Mouse (Mus musculus) intestine, embryonic 16.5 days (tissue): ENCODE data around the gene Cnot3. TPM values are rescaled to one million over a fixed set of nuclear protein-coding genes. Genes with fewer than 3 reads are reported as not detected.
"Not testable (repeated sequence)": the region's sequence is repeated elsewhere in the genome, so short reads cannot be mapped to it uniquely, and the experiment has no call there.

Experiments used
- ATAC-seq: fragments of 200-750 bp; cut with Nextera tagmentation; 2 replicates; pipeline ENCODE4 v1.8.0; 2017; ENCODE audit warnings: moderate TSS enrichment, moderate library complexity
- H3K27ac ChIP-seq: fragments of 300-500 bp; sonication (generic); 2 replicates; pipeline ENCODE4 v1.5.1; 2014; ENCODE audit warnings: mild to moderate bottlenecking, low read length
- H3K27me3 ChIP-seq: fragments of 300-500 bp; sonication (generic); replicated peaks from 2 replicates; pipeline ENCODE4 v1.6.1; 2014; ENCODE audit warnings: low read length, control low read depth, mixed read lengths; ENCODE audit not compliant: control insufficient read depth, insufficient read depth
- H3K36me3 ChIP-seq: fragments of 300-500 bp; sonication (generic); 2 replicates; pipeline ENCODE4 v1.6.1; 2014; ENCODE audit warnings: low read length, control low read depth; ENCODE audit not compliant: control insufficient read depth, insufficient read depth
- H3K4me1 ChIP-seq: fragments of 300-500 bp; sonication (generic); 2 replicates; pipeline ENCODE4 v1.6.1; 2014; ENCODE audit warnings: low read length, control low read depth, mixed read lengths; ENCODE audit not compliant: control insufficient read depth, insufficient read depth
- H3K4me2 ChIP-seq: fragments of 300-500 bp; sonication (generic); 2 replicates; pipeline ENCODE4 v1.6.1; 2014; ENCODE audit warnings: low read depth, low read length, control low read depth
- H3K4me3 ChIP-seq: fragments of 300-500 bp; sonication (generic); 2 replicates; pipeline ENCODE4 v1.5.1; 2014; ENCODE audit warnings: mild to moderate bottlenecking, low read length
- H3K9ac ChIP-seq: fragments of 300-500 bp; sonication (generic); 2 replicates; pipeline ENCODE4 v1.6.1; 2014; ENCODE audit warnings: low read depth, low read length
- H3K9me3 ChIP-seq: fragments of 300-500 bp; sonication (generic); 2 replicates; pipeline ENCODE4 v1.6.1; 2016; ENCODE audit warnings: low read length, control low read depth; ENCODE audit not compliant: control insufficient read depth
- WGBS: fragments of 180-500 bp; shearing (Covaris S2); extraction: QIAGEN DNeasy Blood & Tissue Kit; methylation state at CpG from one replicate; pipeline ENCODE4 v1.1.7; 2014; 5-methylcytosine and 5-hydroxymethylcytosine counted together
- polyA plus RNA-seq: library from polyadenylated mRNA; unstranded; fragments of >200 nt; fragmentation: Nextera tagmentation; extraction: Ambion mirVana; gene quantifications from 2 replicates; pipeline ENCODE4 v1.2.1, GENCODE M21; 2015

Gene Cnot3
- polyA plus RNA-seq, 1 experiment from 2014 or later = 43.2 TPM

DNA sequence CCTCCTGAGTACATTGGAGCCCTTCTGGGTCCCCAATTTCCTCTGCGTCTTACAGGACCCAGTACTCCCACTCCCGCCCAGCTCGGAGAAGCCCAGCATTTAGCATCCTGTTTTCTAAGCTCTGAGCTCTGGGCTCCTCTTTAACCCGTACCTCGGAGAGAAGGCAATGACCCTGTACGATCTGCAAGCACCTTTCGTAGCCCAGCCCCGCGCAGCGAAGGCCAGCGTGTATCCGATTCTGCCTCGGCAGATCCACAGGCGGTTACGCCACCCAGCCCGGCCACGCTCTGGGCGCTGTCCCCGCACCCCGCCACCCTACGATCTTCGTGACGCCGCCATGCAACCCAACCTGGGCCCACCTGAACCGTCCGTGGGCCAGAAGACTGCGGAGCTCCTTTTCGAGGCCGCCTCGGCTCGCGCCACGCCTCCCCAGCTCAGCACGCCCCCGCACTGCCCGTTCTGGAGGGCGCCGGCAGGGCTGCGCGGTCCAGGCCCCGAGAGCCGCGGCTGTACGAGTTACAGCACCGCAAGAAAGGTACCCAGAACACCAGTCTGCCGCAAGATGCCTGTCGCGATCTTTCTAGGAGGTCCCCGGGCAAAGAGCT lies 47.4 kb downstream of the Cnot3 start, which contains the start of gene Tsen34:
Tsen34 (plus strand) TSS at position 482 of the 605 bp plus-strand sequence.
- under 1% methylated on average over 49 of the region's 49 CpGs for WGBS
- H3K36me3 ChIP-seq = no peaks in the 10 kb centered on the region
- H3K4me3 ChIP-seq = peak within 1 kb of the TSS; percentile 87
- H3K9ac ChIP-seq = peak within 1 kb of the TSS; percentile 95
- peaks cover 12% of the 10 kb centered on the region for H3K4me1 ChIP-seq
- H3K9me3 ChIP-seq = no peaks in the 10 kb centered on the region
- no peaks in the 10 kb centered on the region for H3K27me3 ChIP-seq
- ATAC-seq = no peak
- peak within 1 kb of the TSS; percentile 94 for H3K27ac ChIP-seq
- peak within 1 kb of the TSS; percentile 89 for H3K4me2 ChIP-seq

GRCm38 (mm10) chr7:3692987-3693808 lies 48.1 kb downstream of the Cnot3 start, which contains the start of gene Mboat7:
TSS of gene Mboat7 (minus strand) at chr7:3693523.
- ATAC-seq = peak; percentile 92
- Histone ChIP-seq H3K4me1 (peaks cover 12% of the 10 kb centered on the region), H3K9me3 (no peaks in the 10 kb centered on the region), H3K36me3 (no peaks in the 10 kb centered on the region; the same call in 1 of the 2 replicates), H3K4me3 (peak within 1 kb of the TSS; percentile 87), H3K9ac (peak within 1 kb of the TSS; percentile 95), H3K27me3 (no peaks in the 10 kb centered on the region), H3K4me2 (peak within 1 kb of the TSS; percentile 89), H3K27ac (peak within 1 kb of the TSS; percentile 94)
- under 1% methylated on average over 55 of the region's 55 CpGs for WGBS

- no peaks in the 10 kb centered on the region; the same call in 1 of the 2 replicates for H3K36me3 ChIP-seq
- no peaks in the 10 kb centered on the region for H3K9me3 ChIP-seq
- H3K27me3 ChIP-seq = no peaks in the 10 kb centered on the region
- WGBS = under 1% methylated on average over 18 of the region's 18 CpGs
- peak overlapping the region; percentile 89 for H3K4me2 ChIP-seq
- H3K4me3 ChIP-seq = peak overlapping the region; percentile 87
- peak overlapping the region; percentile 94 for H3K27ac ChIP-seq
- peaks cover 12% of the 10 kb centered on the region for H3K4me1 ChIP-seq
- H3K9ac ChIP-seq = peak overlapping the region; percentile 95
- ATAC-seq = no peak
Measured at GRCm38 (mm10) chr7:3693809-3694075, 48.7 kb downstream of the Cnot3 start.

DNA sequence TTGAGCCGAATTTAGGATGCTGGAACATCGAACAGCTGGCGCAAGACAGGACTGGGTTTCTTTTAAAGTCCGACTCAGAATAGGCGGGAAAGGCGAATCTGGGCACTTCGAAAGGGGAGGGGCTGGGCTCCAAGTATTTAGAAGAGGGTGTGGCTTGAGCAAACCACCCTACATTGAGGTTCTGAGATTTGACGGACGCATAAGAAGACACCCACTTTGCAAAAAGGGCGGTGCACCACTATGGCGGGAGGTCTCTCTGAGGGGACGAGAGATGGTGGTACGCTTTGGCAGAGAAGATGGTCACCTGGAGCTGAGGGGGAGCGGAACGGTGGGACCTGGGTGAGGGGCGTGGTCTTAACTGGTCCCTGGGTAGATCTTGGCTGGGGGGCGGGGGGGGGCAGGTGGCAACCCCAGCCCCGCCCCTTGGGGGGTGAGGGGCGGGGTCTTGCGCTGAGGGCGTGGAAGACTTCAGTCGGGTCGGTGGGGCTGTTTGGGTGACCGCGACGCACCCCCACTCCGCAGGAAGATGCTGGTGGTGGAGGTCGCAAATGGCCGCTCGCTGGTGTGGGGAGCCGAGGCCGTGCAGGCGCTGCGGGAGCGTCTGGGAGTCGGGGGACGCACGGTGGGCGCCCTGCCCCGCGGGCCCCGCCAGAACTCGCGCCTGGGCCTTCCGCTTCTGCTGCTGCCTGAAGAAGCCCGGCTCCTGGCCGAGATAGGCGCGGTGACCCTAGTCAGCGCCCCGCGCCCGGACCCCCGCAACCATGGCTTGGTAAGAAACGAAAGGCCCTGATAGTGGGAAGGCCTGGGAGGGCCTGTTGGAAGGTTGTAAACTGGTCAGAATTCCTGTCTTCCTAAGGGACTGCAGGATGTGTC lies 49.2 kb downstream of the Cnot3 start:
- H3K36me3 ChIP-seq = no peaks in the 10 kb centered on the region; the same call in 1 of the 2 replicates
- peak; percentile 64 for ATAC-seq
- H3K9me3 ChIP-seq = no peaks in the 10 kb centered on the region
- 0% methylated on average over 50 of the region's 55 CpGs for WGBS
- H3K9ac ChIP-seq = peak overlapping the region; percentile 95
- peak overlapping the region; percentile 94 for H3K27ac ChIP-seq
- H3K4me2 ChIP-seq = peak overlapping the region; percentile 89
- H3K27me3 ChIP-seq = no peaks in the 10 kb centered on the region
- H3K4me1 ChIP-seq = peaks cover 12% of the 10 kb centered on the region
- H3K4me3 ChIP-seq = peak overlapping the region; percentile 87

GRCm38 (mm10) chr7:3694949-3695305 lies 49.9 kb downstream of the Cnot3 start:
- not testable (repeated sequence) for H3K27me3 ChIP-seq, H3K9me3 ChIP-seq, ATAC-seq, H3K36me3 ChIP-seq
- H3K27ac ChIP-seq = peak overlapping the region; percentile 94
- peak overlapping the region; percentile 87 for H3K4me3 ChIP-seq
- peak overlapping the region; percentile 89 for H3K4me2 ChIP-seq
- H3K4me1 ChIP-seq = peaks cover 12% of the 10 kb centered on the region
- H3K9ac ChIP-seq = peak overlapping the region; percentile 95
- 3% methylated on average over 9 of the region's 9 CpGs for WGBS

- H3K9me3 ChIP-seq = no peaks in the 10 kb centered on the region
- H3K27ac ChIP-seq = no peak overlapping the region
- 96% methylated on average over 6 of the region's 6 CpGs for WGBS
- H3K36me3 ChIP-seq = peaks cover 4% of the 10 kb centered on the region; the same call in 1 of the 2 replicates
- no peaks in the 10 kb centered on the region for H3K27me3 ChIP-seq
- no peak overlapping the region for H3K4me2 ChIP-seq
- H3K4me1 ChIP-seq = 0 out of 2 replicates have a peak, but pooled peaks cover 5% of the 10 kb centered on the region
- H3K4me3 ChIP-seq = no peak overlapping the region
- H3K9ac ChIP-seq = no peak overlapping the region
- ATAC-seq = no peak
Measured at GRCm38 (mm10) chr7:3698471-3698870, 53.4 kb downstream of the Cnot3 start.

DNA sequence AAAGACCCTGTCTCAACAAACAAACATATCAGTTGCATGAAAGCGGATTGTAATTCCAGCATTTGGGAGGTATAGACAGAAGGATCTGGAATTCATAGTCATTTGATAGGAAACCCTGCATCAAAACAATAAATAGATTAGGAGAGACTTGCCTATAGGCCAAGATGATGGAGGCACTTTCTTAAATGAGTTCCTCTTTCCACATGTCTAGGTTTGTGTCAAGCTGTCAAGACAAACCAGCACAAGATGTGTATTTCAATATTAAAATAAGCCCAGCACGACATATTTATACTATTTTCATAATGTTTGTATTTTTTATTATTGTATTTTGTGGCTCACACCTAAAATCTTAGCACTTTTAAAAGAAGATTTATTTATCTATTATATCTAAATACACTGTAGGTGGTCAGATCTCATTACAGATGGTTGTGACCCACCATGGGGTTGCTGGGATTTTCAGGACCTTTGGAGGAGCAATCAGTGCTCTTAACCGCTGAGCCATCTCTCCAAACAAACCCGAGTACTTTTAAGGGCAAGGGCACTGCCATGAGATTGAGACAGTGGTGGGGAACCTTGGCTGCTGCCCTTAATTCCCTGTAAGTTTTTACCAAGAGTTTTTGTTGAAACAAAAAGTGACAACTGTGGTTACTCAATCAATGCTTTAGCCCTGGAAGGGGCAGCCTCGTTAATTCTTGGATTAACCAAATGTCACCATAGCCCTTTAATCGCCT lies 58.2 kb downstream of the Cnot3 start:
- peak overlapping the region; percentile 58 for H3K9ac ChIP-seq
- peaks cover 11% of the 10 kb centered on the region for H3K4me1 ChIP-seq
- peak overlapping the region; percentile 55 for H3K4me2 ChIP-seq
- peaks cover 11% of the 10 kb centered on the region; the same call in 1 of the 2 replicates for H3K36me3 ChIP-seq
- H3K27me3 ChIP-seq = no peaks in the 10 kb centered on the region
- WGBS = 20% methylated on average over 6 of the region's 6 CpGs
- H3K4me3 ChIP-seq = peak overlapping the region; percentile 83
- peak; percentile 58 for ATAC-seq
- peak overlapping the region; percentile 64 for H3K27ac ChIP-seq
- H3K9me3 ChIP-seq = no peaks in the 10 kb centered on the region

DNA sequence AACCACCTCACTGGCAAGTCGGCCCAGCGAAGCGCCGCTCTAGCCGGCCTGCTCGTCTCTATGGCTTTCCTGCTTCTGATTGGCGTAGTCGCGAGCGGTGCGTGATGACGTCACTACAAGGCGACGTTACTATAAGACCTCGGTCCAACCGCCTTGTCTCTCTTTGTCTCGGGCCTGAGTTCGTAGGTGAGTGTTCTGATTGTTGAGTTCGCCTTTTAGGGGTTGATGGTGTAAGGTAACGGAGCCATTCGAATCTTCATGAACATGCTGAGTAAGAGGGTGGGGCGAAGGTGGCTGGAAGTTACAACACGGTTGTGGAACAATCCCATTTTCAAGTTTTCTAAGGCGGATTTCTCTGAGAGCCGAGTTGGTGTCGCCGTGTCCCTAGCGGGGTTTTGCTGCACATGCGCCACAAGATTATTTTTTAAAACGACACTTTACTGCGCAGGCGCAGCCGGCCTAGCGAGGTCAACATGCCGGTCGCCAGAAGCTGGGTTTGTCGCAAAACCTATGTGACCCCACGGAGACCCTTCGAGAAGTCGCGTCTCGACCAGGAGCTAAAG lies 58.9 kb downstream of the Cnot3 start, which contains the start of gene Rps9:
Rps9 (plus strand) TSS at position 115 of the 563 bp plus-strand sequence.
- WGBS = 2% methylated on average over 42 of the region's 42 CpGs
- Histone ChIP-seq H3K27me3 (no peaks in the 10 kb centered on the region), H3K27ac (peak within 1 kb of the TSS; percentile 94), H3K4me1 (peaks cover 11% of the 10 kb centered on the region), H3K4me2 (peak within 1 kb of the TSS; percentile 77), H3K36me3 (peaks cover 11% of the 10 kb centered on the region; the same call in 1 of the 2 replicates), H3K9ac (peak within 1 kb of the TSS; percentile 86), H3K9me3 (no peaks in the 10 kb centered on the region), H3K4me3 (peak within 1 kb of the TSS; percentile 83)
- peak; percentile 94 for ATAC-seq
